17 mouse cellular contexts compared by ENCODE assay signal in the genomic region with DNA sequence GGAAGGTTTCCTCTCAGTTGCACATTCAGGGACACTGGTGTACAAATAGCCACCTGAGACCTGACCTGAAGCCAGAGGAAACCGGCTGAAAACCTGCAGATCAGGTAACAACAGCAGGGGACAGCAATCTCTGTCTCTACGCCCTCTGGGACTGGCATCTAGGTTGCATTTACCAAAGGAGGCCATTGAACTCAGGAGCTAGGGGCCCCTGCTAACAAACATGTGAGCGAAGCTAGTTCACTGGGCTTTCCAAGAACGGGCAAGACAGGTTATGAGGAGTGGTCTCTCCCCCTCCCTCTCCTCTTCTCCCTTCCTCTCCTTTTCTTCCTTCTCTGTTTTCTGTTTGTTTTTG. TPM values are rescaled to one million over a fixed set of nuclear protein-coding genes. Genes with fewer than 3 reads are reported as not detected.
DNase-seq lines count a peak whose midpoint lies in the region; ATAC-seq lines count a peak whose summit lies in the region.
"Had no signal": no experiment of that assay in that cellular context is flagged by ENCODE, and none has a peak within 500 bp of the region (broad histone marks: within the 10 kb centered on the region; RNA-seq: fewer than 3 reads in every experiment).

No protein-coding gene starts in this region.

- no peaks in the 10 kb centered on the region for H3K27me3 ChIP-seq in kidney, embryonic 15.5 days
- H3K27me3 ChIP-seq in megakaryocyte, embryonic 14.5 days (replicated peaks), result peaks cover 11% of the 10 kb centered on the region
- no peaks in the 10 kb centered on the region for H3K27me3 ChIP-seq in intestine, embryonic 15.5 days (replicated peaks)
- no peaks in the 10 kb centered on the region for H3K27me3 ChIP-seq in stomach, embryonic 16.5 days (ENCODE audit: control insufficient read depth, insufficient read depth, low read length)
- H3K27me3 ChIP-seq: hindbrain, embryonic 12.5 days; limb, embryonic 15.5 days; midbrain, embryonic 15.5 days; neural tube, embryonic 13.5 days; Patski had no signal

- H3K4me1 ChIP-seq in kidney, embryonic 15.5 days, result peaks cover 10% of the 10 kb centered on the region
- H3K4me1 ChIP-seq in megakaryocyte, embryonic 14.5 days, result peaks cover 13% of the 10 kb centered on the region
- no peaks in the 10 kb centered on the region for H3K4me1 ChIP-seq in intestine, embryonic 15.5 days (replicated peaks)
- no peaks in the 10 kb centered on the region for H3K4me1 ChIP-seq in stomach, embryonic 16.5 days (ENCODE audit: control insufficient read depth, insufficient read depth, low read length)
- H3K4me1 ChIP-seq: hindbrain, embryonic 12.5 days; limb, embryonic 15.5 days; midbrain, embryonic 15.5 days; neural tube, embryonic 13.5 days had no signal

- no peaks in the 10 kb centered on the region for H3K36me3 ChIP-seq in kidney, embryonic 15.5 days
- H3K36me3 ChIP-seq in megakaryocyte, embryonic 14.5 days (replicated peaks; ENCODE audit: low read length), result no peaks in the 10 kb centered on the region
- no peaks in the 10 kb centered on the region for H3K36me3 ChIP-seq in intestine, embryonic 15.5 days
- no peaks in the 10 kb centered on the region for H3K36me3 ChIP-seq in stomach, embryonic 16.5 days (ENCODE audit: control insufficient read depth, insufficient read depth, low read length)
- H3K36me3 ChIP-seq: forebrain, embryonic 10.5 days; hindbrain, embryonic 12.5 days; limb, embryonic 15.5 days; midbrain, embryonic 15.5 days; neural tube, embryonic 13.5 days had no signal

- H3K9me3 ChIP-seq in kidney, embryonic 15.5 days (replicated peaks), result no peaks in the 10 kb centered on the region
- no peaks in the 10 kb centered on the region for H3K9me3 ChIP-seq in megakaryocyte, embryonic 14.5 days
- H3K9me3 ChIP-seq in intestine, embryonic 15.5 days, result no peaks in the 10 kb centered on the region
- no peaks in the 10 kb centered on the region for H3K9me3 ChIP-seq in stomach, embryonic 16.5 days (replicated peaks; ENCODE audit: control insufficient read depth, low read length)
- H3K9me3 ChIP-seq: forebrain, embryonic 10.5 days; hindbrain, embryonic 12.5 days; limb, embryonic 15.5 days; midbrain, embryonic 15.5 days; neural tube, embryonic 13.5 days had no signal

- no peak overlapping the region for H3K9ac ChIP-seq in kidney, embryonic 15.5 days
- no peak overlapping the region for H3K9ac ChIP-seq in intestine, embryonic 15.5 days
- H3K9ac ChIP-seq in stomach, embryonic 16.5 days (ENCODE audit: low read length), result peak overlapping the region; percentile 50; the same call in 1 of the 2 replicates
- H3K9ac ChIP-seq: hindbrain, embryonic 12.5 days; limb, embryonic 15.5 days; midbrain, embryonic 15.5 days; neural tube, embryonic 13.5 days had no signal

- H3K27ac ChIP-seq in kidney, embryonic 15.5 days, result peak overlapping the region; percentile 81
- H3K27ac ChIP-seq in intestine, embryonic 15.5 days, result peak overlapping the region; percentile 61; the same call in 1 of the 2 replicates
- H3K27ac ChIP-seq in stomach, embryonic 16.5 days (ENCODE audit: low read length), result peak overlapping the region; percentile 85
- H3K27ac ChIP-seq: forebrain, embryonic 10.5 days; hindbrain, embryonic 12.5 days; limb, embryonic 15.5 days; midbrain, embryonic 15.5 days; neural tube, embryonic 13.5 days had no signal

- DNase-seq in kidney, adult 9 months, result no peak
- no peak for DNase-seq in ovary, postnatal 14 days (ENCODE audit: low spot score)
- DNase-seq: cerebellum, adult 9-11 months; retina, postnatal 1 day had no signal

- peak overlapping the region; percentile 34 for H3K4me2 ChIP-seq in kidney, embryonic 15.5 days
- peak overlapping the region; percentile 50 for H3K4me2 ChIP-seq in intestine, embryonic 15.5 days (replicated peaks)
- peak overlapping the region; percentile 43 for H3K4me2 ChIP-seq in stomach, embryonic 16.5 days (ENCODE audit: low read depth, low read length)
- H3K4me2 ChIP-seq: hindbrain, embryonic 12.5 days; limb, embryonic 15.5 days; midbrain, embryonic 15.5 days; neural tube, embryonic 13.5 days had no signal

- no peak for ATAC-seq in kidney, embryonic 15.5 days (replicated peaks; ENCODE audit: low FRiP score)
- no peak; the same call in 1 of the 2 replicates for ATAC-seq in megakaryocyte, adult 5-6 weeks (ENCODE audit: poor library complexity, severe bottlenecking)
- peak; percentile 86 for ATAC-seq in intestine, embryonic 15.5 days
- ATAC-seq in stomach, embryonic 16.5 days (ENCODE audit: insufficient read depth, low FRiP score), result peak; percentile 61; the same call in 1 of the 2 replicates
- ATAC-seq: midbrain, embryonic 15.5 days; Patski had no signal

- peak overlapping the region; percentile 4; the same call in 1 of the 2 replicates for H3K4me3 ChIP-seq in kidney, embryonic 15.5 days (replicated peaks)
- peak overlapping the region; percentile 83 for H3K4me3 ChIP-seq in megakaryocyte, embryonic 14.5 days (replicated peaks)
- H3K4me3 ChIP-seq in intestine, embryonic 15.5 days (replicated peaks), result peak overlapping the region; percentile 6; the same call in 1 of the 2 replicates
- H3K4me3 ChIP-seq in stomach, embryonic 16.5 days (replicated peaks; ENCODE audit: low read length), result peak overlapping the region; percentile 29
- H3K4me3 ChIP-seq: forebrain, embryonic 10.5 days; hindbrain, embryonic 12.5 days; limb, embryonic 15.5 days; midbrain, embryonic 15.5 days; neural tube, embryonic 13.5 days had no signal

- WGBS in kidney, embryonic 15.5 days, result 57% methylated on average over 4 of the region's 4 CpGs
- 42% methylated on average over 4 of the region's 4 CpGs for WGBS in intestine, embryonic 15.5 days
- 63% methylated on average over 4 of the region's 4 CpGs for WGBS in stomach, embryonic 16.5 days

RNA-seq across cellular contexts. Expression of a gene that starts 18.4 kb away (rescaled TPM):
- polyA plus RNA-seq in kidney, embryonic 15.5 days (2015; fragmentation: Nextera tagmentation; extraction: Ambion mirVana), result 4.6 and 5.5 TPM in 2 replicates
- not detected in 2 replicates for polyA plus RNA-seq in megakaryocyte, embryonic 14.5 days (2012; ENCODE audit: insufficient read depth, low replicate concordance)
- total RNA-seq in megakaryocyte, adult 5-6 weeks (2015), result 0.22 and 0.50 TPM in 2 replicates
- total RNA-seq in megakaryocyte, adult 5-6 weeks (2017), result 0.49 and 1.4 TPM in 2 replicates
- 3.9 TPM in 2 replicates for polyA plus RNA-seq in intestine, embryonic 15.5 days (2015; fragmentation: Nextera tagmentation; extraction: Ambion mirVana)
- 15.6 and 20.4 TPM in 2 replicates for polyA plus RNA-seq in stomach, embryonic 16.5 days (2015; fragmentation: Nextera tagmentation; extraction: Ambion mirVana)
- total RNA-seq: adrenal gland, adult 18-20 months; left cerebral cortex, adult 18-20 months had no signal
- polyA plus RNA-seq: neural tube, embryonic 13.5 days; Patski had no signal

Comparison
In these comparisons a context has a peak if more than half of its experiments do, and no peak if none do; other contexts are left out.
1. ATAC-seq: peak in intestine, embryonic 15.5 days (single experiment) and stomach, embryonic 16.5 days (single experiment); none in kidney, embryonic 15.5 days (single experiment) and megakaryocyte, adult 5-6 weeks (single experiment).
2. H3K4me3 ChIP-seq: peak in every context shown above with its lines; median percentile 83 in megakaryocyte, embryonic 14.5 days; 29 in stomach, embryonic 16.5 days; 6 in intestine, embryonic 15.5 days; 4 in kidney, embryonic 15.5 days.
3. Peak in every context shown above with its lines, with median percentiles within 50 percentile points of each other: H3K27ac ChIP-seq and H3K4me2 ChIP-seq.